Mouse (Mus musculus): ENCODE results near the gene Prkn. TPM values are rescaled to one million over a fixed set of nuclear protein-coding genes. Genes with fewer than 3 reads are reported as not detected.
A peak's percentile ranks its signal among the peaks of the same experiment; 100 is the strongest.
"Not testable (repeated sequence)": the region's sequence is repeated elsewhere in the genome, so short reads cannot be mapped to it uniquely, and the experiment has no call there.

Gene Prkn
- polyA plus RNA-seq, 1 experiment from 2014 or later = 0.68 TPM

- H3K36me3 ChIP-seq = no peaks in the 10 kb centered on the region
- H3K4me3 ChIP-seq = no peak overlapping the region
- H3K27ac ChIP-seq (replicated peaks) = no peak overlapping the region
- no peaks in the 10 kb centered on the region for H3K27me3 ChIP-seq (ENCODE audit: low read depth, poor library complexity, severe bottlenecking)
- WGBS = 92% methylated on average over 4 of the region's 4 CpGs
- no peaks in the 10 kb centered on the region for H3K4me1 ChIP-seq
- H3K9me3 ChIP-seq (replicated peaks) = no peaks in the 10 kb centered on the region
- DNase-seq (ENCODE audit: low spot score) = no peak
Measured at GRCm38 (mm10) chr17:11188494-11188893, 348.3 kb downstream of the Prkn start.

- no peak for DNase-seq (ENCODE audit: low spot score)
- Histone ChIP-seq H3K4me3 (no peak overlapping the region), H3K9me3 (replicated peaks) (no peaks in the 10 kb centered on the region), H3K27ac (replicated peaks) (no peak overlapping the region), H3K4me1 (no peaks in the 10 kb centered on the region), H3K27me3 (ENCODE audit: low read depth, poor library complexity, severe bottlenecking) (no peaks in the 10 kb centered on the region), H3K36me3 (no peaks in the 10 kb centered on the region)
- 85% methylated on average over 2 of the region's 2 CpGs for WGBS
Measured at GRCm38 (mm10) chr17:11190306-11190705, 350.1 kb downstream of the Prkn start.

- no peak overlapping the region for H3K4me3 ChIP-seq
- H3K27me3 ChIP-seq (ENCODE audit: low read depth, poor library complexity, severe bottlenecking) = no peaks in the 10 kb centered on the region
- H3K27ac ChIP-seq (replicated peaks) = no peak overlapping the region
- WGBS = 79% methylated on average over 2 of the region's 2 CpGs
- H3K36me3 ChIP-seq = no peaks in the 10 kb centered on the region
- no peak for DNase-seq (ENCODE audit: low spot score)
- no peaks in the 10 kb centered on the region for H3K9me3 ChIP-seq (replicated peaks)
- H3K4me1 ChIP-seq = no peaks in the 10 kb centered on the region
Measured at GRCm38 (mm10) chr17:11198134-11198533, 357.9 kb downstream of the Prkn start.

- 92% methylated on average over 4 of the region's 4 CpGs for WGBS
- not testable (repeated sequence) for H3K36me3 ChIP-seq
Measured at GRCm38 (mm10) chr17:11209063-11209462, 368.9 kb downstream of the Prkn start.

GRCm38 (mm10) chr17:11211006-11211405, 370.8 kb downstream of the Prkn start:
- no peak overlapping the region for H3K4me3 ChIP-seq
- H3K36me3 ChIP-seq = no peaks in the 10 kb centered on the region
- no peak overlapping the region for H3K27ac ChIP-seq (replicated peaks)
- H3K27me3 ChIP-seq (ENCODE audit: low read depth, poor library complexity, severe bottlenecking) = no peaks in the 10 kb centered on the region
- H3K4me1 ChIP-seq = peaks cover 9% of the 10 kb centered on the region
- DNase-seq (ENCODE audit: low spot score) = no peak
- no peaks in the 10 kb centered on the region for H3K9me3 ChIP-seq (replicated peaks)
- WGBS = 84% methylated on average over 11 of the region's 11 CpGs

More at GRCm38 (mm10) chr17:11209063-11209462, 368.9 kb downstream of the Prkn start:
- not testable (repeated sequence) for H3K4me3 ChIP-seq; DNase-seq (ENCODE audit: low spot score); H3K27ac ChIP-seq (replicated peaks); H3K9me3 ChIP-seq (replicated peaks); H3K4me1 ChIP-seq; H3K27me3 ChIP-seq (ENCODE audit: low read depth, poor library complexity, severe bottlenecking)

GRCm38 (mm10) chr17:11211591-11211990, 371.4 kb downstream of the Prkn start:
- 53% methylated on average over 4 of the region's 4 CpGs for WGBS
- no peak overlapping the region for H3K27ac ChIP-seq (replicated peaks)
- no peaks in the 10 kb centered on the region for H3K36me3 ChIP-seq
- no peak overlapping the region for H3K4me3 ChIP-seq
- peaks cover 9% of the 10 kb centered on the region for H3K4me1 ChIP-seq
- no peaks in the 10 kb centered on the region for H3K9me3 ChIP-seq (replicated peaks)
- DNase-seq (ENCODE audit: low spot score) = no peak
- no peaks in the 10 kb centered on the region for H3K27me3 ChIP-seq (ENCODE audit: low read depth, poor library complexity, severe bottlenecking)

- Histone ChIP-seq H3K4me1 (peaks cover 9% of the 10 kb centered on the region), H3K27me3 (ENCODE audit: low read depth, poor library complexity, severe bottlenecking) (no peaks in the 10 kb centered on the region), H3K9me3 (replicated peaks) (no peaks in the 10 kb centered on the region), H3K36me3 (no peaks in the 10 kb centered on the region), H3K4me3 (no peak overlapping the region), H3K27ac (replicated peaks) (no peak overlapping the region)
- no peak for DNase-seq (ENCODE audit: low spot score)
- 92% methylated on average over 3 of the region's 3 CpGs for WGBS
Measured at GRCm38 (mm10) chr17:11213689-11214088, 373.5 kb downstream of the Prkn start.

GRCm38 (mm10) chr17:11229011-11229410, 388.8 kb downstream of the Prkn start:
- DNase-seq (ENCODE audit: low spot score) = no peak
- no peaks in the 10 kb centered on the region for H3K4me1 ChIP-seq
- H3K4me3 ChIP-seq = no peak overlapping the region
- 67% methylated on average over 4 of the region's 4 CpGs for WGBS
- no peak overlapping the region for H3K27ac ChIP-seq (replicated peaks)
- no peaks in the 10 kb centered on the region for H3K9me3 ChIP-seq (replicated peaks)
- H3K27me3 ChIP-seq (ENCODE audit: low read depth, poor library complexity, severe bottlenecking) = no peaks in the 10 kb centered on the region
- no peaks in the 10 kb centered on the region for H3K36me3 ChIP-seq

- Histone ChIP-seq H3K36me3 (no peaks in the 10 kb centered on the region), H3K4me3 (no peak overlapping the region), H3K4me1 (no peaks in the 10 kb centered on the region), H3K27me3 (ENCODE audit: low read depth, poor library complexity, severe bottlenecking) (no peaks in the 10 kb centered on the region), H3K9me3 (replicated peaks) (no peaks in the 10 kb centered on the region), H3K27ac (replicated peaks) (no peak overlapping the region)
- 59% methylated on average over 1 of the region's 1 CpGs for whole genome bisulfite sequencing
- DNase-seq (ENCODE audit: low spot score) = no peak
Measured at GRCm38 (mm10) chr17:11229426-11229825, 389.2 kb downstream of the Prkn start.

- Histone ChIP-seq H3K27me3 (ENCODE audit: low read depth, poor library complexity, severe bottlenecking) (no peaks in the 10 kb centered on the region), H3K9me3 (replicated peaks) (no peaks in the 10 kb centered on the region), H3K4me3 (no peak overlapping the region), H3K27ac (replicated peaks) (no peak overlapping the region), H3K36me3 (no peaks in the 10 kb centered on the region), H3K4me1 (no peaks in the 10 kb centered on the region)
- peak; percentile 16 for DNase-seq (ENCODE audit: low spot score)
- WGBS = 62% methylated on average over 12 of the region's 12 CpGs
Measured at GRCm38 (mm10) chr17:11230604-11231395, 390.6 kb downstream of the Prkn start.

GRCm38 (mm10) chr17:11235273-11235672, 395.1 kb downstream of the Prkn start:
- no peaks in the 10 kb centered on the region for H3K36me3 ChIP-seq
- H3K9me3 ChIP-seq (replicated peaks) = no peaks in the 10 kb centered on the region
- H3K4me3 ChIP-seq = no peak overlapping the region
- no peaks in the 10 kb centered on the region for H3K4me1 ChIP-seq
- DNase-seq (ENCODE audit: low spot score) = no peak
- no peak overlapping the region for H3K27ac ChIP-seq (replicated peaks)
- 97% methylated on average over 1 of the region's 1 CpGs for WGBS
- no peaks in the 10 kb centered on the region for H3K27me3 ChIP-seq (ENCODE audit: low read depth, poor library complexity, severe bottlenecking)

- 87% methylated on average over 9 of the region's 9 CpGs for WGBS
- Histone ChIP-seq H3K27me3 (ENCODE audit: low read depth, poor library complexity, severe bottlenecking) (no peaks in the 10 kb centered on the region), H3K36me3 (no peaks in the 10 kb centered on the region), H3K4me1 (no peaks in the 10 kb centered on the region), H3K9me3 (replicated peaks) (no peaks in the 10 kb centered on the region), H3K4me3 (no peak overlapping the region), H3K27ac (replicated peaks) (no peak overlapping the region)
- DNase-seq (ENCODE audit: low spot score) = no peak
Measured at GRCm38 (mm10) chr17:11245040-11245439, 404.9 kb downstream of the Prkn start.

GRCm38 (mm10) chr17:11249216-11249615, 409.0 kb downstream of the Prkn start:
- DNase-seq (ENCODE audit: low spot score) = no peak
- no peaks in the 10 kb centered on the region for H3K4me1 ChIP-seq
- WGBS = 71% methylated on average over 6 of the region's 6 CpGs

More at GRCm38 (mm10) chr17:11249216-11249615, 409.0 kb downstream of the Prkn start:
- no peaks in the 10 kb centered on the region for H3K27me3 ChIP-seq (ENCODE audit: low read depth, poor library complexity, severe bottlenecking)
- no peaks in the 10 kb centered on the region for H3K36me3 ChIP-seq
- H3K4me3 ChIP-seq = no peak overlapping the region
- no peak overlapping the region for H3K27ac ChIP-seq (replicated peaks)
- no peaks in the 10 kb centered on the region for H3K9me3 ChIP-seq (replicated peaks)

All from midbrain, embryonic 10.5 days (tissue).